Mouse (Mus musculus) hindbrain, embryonic 16.5 days (tissue): ENCODE results near the gene Cdk5rap2. TPM values are rescaled to one million over a fixed set of nuclear protein-coding genes. Genes with fewer than 3 reads are reported as not detected.

ENCODE experiments used
- ATAC-seq: fragments of 200-750 bp; cut with Nextera tagmentation; 2 replicates; pipeline ENCODE4 v1.8.0; 2017; ENCODE audit warnings: moderate TSS enrichment, moderate library complexity
- H3K27ac ChIP-seq: fragments of 300-500 bp; sonication (generic); 2 replicates; pipeline ENCODE4 v1.5.1; 2014; ENCODE audit warnings: low read depth, mild to moderate bottlenecking, control low read depth, low read length, moderate library complexity
- H3K27me3 ChIP-seq: fragments of 300-500 bp; sonication (generic); replicated peaks from 2 replicates; pipeline ENCODE4 v1.6.1; 2014; ENCODE audit warnings: low read length; ENCODE audit not compliant: control insufficient read depth, insufficient read depth
- H3K36me3 ChIP-seq: fragments of 300-500 bp; sonication (generic); 2 replicates; pipeline ENCODE4 v1.6.1; 2014; ENCODE audit warnings: mild to moderate bottlenecking, low read length, moderate library complexity, mixed read lengths; ENCODE audit not compliant: control insufficient read depth, insufficient read depth
- H3K4me1 ChIP-seq: fragments of 300-500 bp; sonication (generic); 2 replicates; pipeline ENCODE4 v1.6.1; 2014; ENCODE audit warnings: low read depth, low read length; ENCODE audit not compliant: control insufficient read depth, insufficient read depth
- H3K4me2 ChIP-seq: fragments of 300-500 bp; sonication (generic); 2 replicates; pipeline ENCODE4 v1.6.1; 2014; ENCODE audit warnings: mild to moderate bottlenecking, low read length, control low read depth, moderate library complexity
- H3K4me3 ChIP-seq: fragments of 300-500 bp; sonication (generic); 2 replicates; pipeline ENCODE4 v1.5.1; 2014; ENCODE audit warnings: mild to moderate bottlenecking, low read length, control low read depth, moderate library complexity
- H3K9ac ChIP-seq: fragments of 300-500 bp; sonication (generic); 2 replicates; pipeline ENCODE4 v1.6.1; 2014; ENCODE audit warnings: low read depth, mild to moderate bottlenecking, control low read depth, low read length, moderate library complexity
- H3K9me3 ChIP-seq: fragments of 300-500 bp; sonication (generic); 2 replicates; pipeline ENCODE4 v1.6.1; 2014; ENCODE audit warnings: mild to moderate bottlenecking, low read length, moderate library complexity; ENCODE audit not compliant: control insufficient read depth
- WGBS: fragments of 180-500 bp; shearing (Covaris S2); extraction: QIAGEN DNeasy Blood & Tissue Kit; methylation state at CpG from one replicate; pipeline ENCODE4 v1.1.7; 2014; 5-methylcytosine and 5-hydroxymethylcytosine counted together
- polyA plus RNA-seq: library from polyadenylated mRNA; unstranded; fragments of >200 nt; fragmentation: Nextera tagmentation; extraction: Ambion mirVana; gene quantifications from 2 replicates; pipeline ENCODE4 v1.2.1, GENCODE M21; 2015

Gene Cdk5rap2
- polyA plus RNA-seq, 1 experiment from 2014 or later: 10.6 TPM

DNA sequence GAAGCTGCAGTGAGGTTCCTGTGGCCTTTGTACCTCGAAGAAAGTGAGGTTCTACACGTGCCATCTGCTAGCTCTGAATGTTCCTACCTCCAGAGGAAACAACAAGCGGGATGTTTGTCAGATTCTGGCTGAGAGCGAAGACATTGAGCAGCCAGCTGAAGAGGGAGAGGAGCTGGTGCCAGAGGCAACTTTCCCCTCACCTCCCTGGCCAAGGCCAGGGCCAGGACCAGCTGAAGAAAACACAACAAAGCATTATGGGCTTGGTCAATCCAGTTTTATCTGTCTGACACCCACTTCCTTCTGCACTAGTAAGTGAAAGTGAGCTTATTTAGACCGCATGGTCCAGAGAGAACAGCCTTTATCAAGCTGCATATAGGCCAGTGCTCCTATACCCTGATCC lies 147.4 kb downstream of the Cdk5rap2 start:
- no peak overlapping the region for H3K9ac ChIP-seq
- WGBS: 80% methylated on average over 5 of the region's 5 CpGs
- no peaks in the 10 kb centered on the region for H3K27me3 ChIP-seq
- H3K4me2 ChIP-seq: no peak overlapping the region
- peaks cover 9% of the 10 kb centered on the region; the same call in 1 of the 2 replicates for H3K36me3 ChIP-seq
- H3K27ac ChIP-seq: no peak overlapping the region
- ATAC-seq: no peak
- H3K4me1 ChIP-seq: no peaks in the 10 kb centered on the region
- H3K9me3 ChIP-seq: no peaks in the 10 kb centered on the region
- H3K4me3 ChIP-seq: no peak overlapping the region

DNA sequence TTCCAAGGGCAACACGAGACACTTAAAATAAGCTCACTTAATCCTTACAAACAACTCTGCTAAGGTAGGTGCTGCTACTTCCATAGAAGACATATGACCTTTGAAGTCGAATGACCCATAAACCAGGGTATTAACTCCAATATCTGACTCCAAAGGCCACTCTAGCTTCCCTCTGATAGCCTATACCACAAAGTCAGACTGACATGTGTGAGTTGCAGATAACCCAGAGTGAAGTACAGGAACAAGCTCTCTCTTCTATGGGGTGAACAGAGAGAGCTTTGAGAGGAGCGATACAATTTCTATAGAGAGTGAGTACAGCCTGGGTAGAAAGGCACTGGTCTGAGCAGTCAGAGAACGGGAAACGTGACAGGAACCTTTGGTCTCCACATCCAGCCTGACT lies 148.9 kb downstream of the Cdk5rap2 start:
- no peak overlapping the region for H3K9ac ChIP-seq
- ATAC-seq: no peak
- H3K9me3 ChIP-seq: no peaks in the 10 kb centered on the region
- H3K36me3 ChIP-seq: peaks cover 13% of the 10 kb centered on the region; the same call in 1 of the 2 replicates
- no peak overlapping the region for H3K4me2 ChIP-seq
- H3K27ac ChIP-seq: no peak overlapping the region
- 91% methylated on average over 5 of the region's 5 CpGs for WGBS
- H3K4me1 ChIP-seq: no peaks in the 10 kb centered on the region
- no peak overlapping the region for H3K4me3 ChIP-seq
- H3K27me3 ChIP-seq: no peaks in the 10 kb centered on the region

- peaks cover 13% of the 10 kb centered on the region; the same call in 1 of the 2 replicates for H3K36me3 ChIP-seq
- H3K27ac ChIP-seq: no peak overlapping the region
- no peak for ATAC-seq
- H3K9me3 ChIP-seq: no peaks in the 10 kb centered on the region
- no peaks in the 10 kb centered on the region for H3K27me3 ChIP-seq
- WGBS: 79% methylated on average over 11 of the region's 11 CpGs
- H3K4me1 ChIP-seq: no peaks in the 10 kb centered on the region
- no peak overlapping the region for H3K9ac ChIP-seq
- no peak overlapping the region for H3K4me2 ChIP-seq
- H3K4me3 ChIP-seq: no peak overlapping the region
Measured at GRCm38 (mm10) chr4:70260419-70260807, 149.8 kb downstream of the Cdk5rap2 start.

- Histone ChIP-seq H3K9me3 (no peaks in the 10 kb centered on the region), H3K4me2 (no peak overlapping the region), H3K4me1 (no peaks in the 10 kb centered on the region), H3K9ac (no peak overlapping the region), H3K36me3 (peaks cover 16% of the 10 kb centered on the region; the same call in 1 of the 2 replicates), H3K27ac (no peak overlapping the region), H3K27me3 (no peaks in the 10 kb centered on the region), H3K4me3 (no peak overlapping the region)
- peak; percentile 80 for ATAC-seq
- 54% methylated on average over 3 of the region's 3 CpGs for WGBS
Measured at GRCm38 (mm10) chr4:70259726-70260418, 150.4 kb downstream of the Cdk5rap2 start.

- H3K4me1 ChIP-seq: no peaks in the 10 kb centered on the region
- no peak overlapping the region for H3K4me3 ChIP-seq
- no peak for ATAC-seq
- H3K27ac ChIP-seq: no peak overlapping the region
- H3K9me3 ChIP-seq: no peaks in the 10 kb centered on the region
- WGBS: 60% methylated on average over 9 of the region's 9 CpGs
- no peak overlapping the region for H3K4me2 ChIP-seq
- H3K27me3 ChIP-seq: no peaks in the 10 kb centered on the region
- no peak overlapping the region for H3K9ac ChIP-seq
- peaks cover 15% of the 10 kb centered on the region; the same call in 1 of the 2 replicates for H3K36me3 ChIP-seq
Measured at GRCm38 (mm10) chr4:70258826-70259225, 151.4 kb downstream of the Cdk5rap2 start.

- 72% methylated on average over 6 of the region's 6 CpGs for WGBS
- Histone ChIP-seq H3K9me3 (no peaks in the 10 kb centered on the region), H3K27me3 (no peaks in the 10 kb centered on the region), H3K9ac (no peak overlapping the region), H3K36me3 (peaks cover 13% of the 10 kb centered on the region; the same call in 1 of the 2 replicates), H3K27ac (no peak overlapping the region), H3K4me2 (no peak overlapping the region), H3K4me1 (no peaks in the 10 kb centered on the region), H3K4me3 (no peak overlapping the region)
- ATAC-seq: peak; percentile 25; the same call in 1 of the 2 replicates
Measured at GRCm38 (mm10) chr4:70258205-70258604, 152.0 kb downstream of the Cdk5rap2 start.

DNA sequence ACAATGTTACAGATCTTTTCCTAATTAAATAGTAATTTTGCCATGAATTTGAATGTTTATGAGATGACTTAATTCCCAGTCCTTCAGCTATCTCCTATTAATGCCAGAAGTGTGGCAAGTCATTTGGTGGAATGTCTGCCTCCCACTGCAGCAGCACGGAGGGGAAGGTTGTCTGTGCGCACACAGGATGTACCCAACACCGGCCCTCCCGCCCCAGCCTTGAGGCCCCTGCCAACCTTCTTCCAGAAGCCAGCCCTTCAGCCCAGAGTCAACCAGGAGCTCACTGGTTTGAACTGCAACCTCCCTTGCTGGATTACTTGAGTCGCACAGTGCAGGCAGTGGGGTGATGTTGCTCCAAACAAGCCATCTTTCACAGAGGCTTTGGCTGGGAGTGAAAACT lies 158.5 kb downstream of the Cdk5rap2 start:
- H3K4me3 ChIP-seq: no peak overlapping the region
- WGBS: 76% methylated on average over 5 of the region's 5 CpGs
- H3K9me3 ChIP-seq: no peaks in the 10 kb centered on the region
- no peaks in the 10 kb centered on the region for H3K4me1 ChIP-seq
- peak; percentile 54; the same call in 1 of the 2 replicates for ATAC-seq
- H3K36me3 ChIP-seq: peaks cover 14% of the 10 kb centered on the region; the same call in 1 of the 2 replicates
- H3K4me2 ChIP-seq: no peak overlapping the region
- no peaks in the 10 kb centered on the region for H3K27me3 ChIP-seq
- H3K27ac ChIP-seq: no peak overlapping the region
- H3K9ac ChIP-seq: no peak overlapping the region

GRCm38 (mm10) chr4:70245706-70246105 lies 164.5 kb downstream of the Cdk5rap2 start:
- no peak overlapping the region for H3K9ac ChIP-seq
- 78% methylated on average over 6 of the region's 6 CpGs for WGBS
- H3K27ac ChIP-seq: no peak overlapping the region
- H3K4me2 ChIP-seq: no peak overlapping the region
- H3K4me3 ChIP-seq: no peak overlapping the region
- no peaks in the 10 kb centered on the region for H3K4me1 ChIP-seq
- ATAC-seq: no peak
- no peaks in the 10 kb centered on the region for H3K9me3 ChIP-seq
- H3K27me3 ChIP-seq: no peaks in the 10 kb centered on the region
- peaks cover 7% of the 10 kb centered on the region; the same call in 1 of the 2 replicates for H3K36me3 ChIP-seq

DNA sequence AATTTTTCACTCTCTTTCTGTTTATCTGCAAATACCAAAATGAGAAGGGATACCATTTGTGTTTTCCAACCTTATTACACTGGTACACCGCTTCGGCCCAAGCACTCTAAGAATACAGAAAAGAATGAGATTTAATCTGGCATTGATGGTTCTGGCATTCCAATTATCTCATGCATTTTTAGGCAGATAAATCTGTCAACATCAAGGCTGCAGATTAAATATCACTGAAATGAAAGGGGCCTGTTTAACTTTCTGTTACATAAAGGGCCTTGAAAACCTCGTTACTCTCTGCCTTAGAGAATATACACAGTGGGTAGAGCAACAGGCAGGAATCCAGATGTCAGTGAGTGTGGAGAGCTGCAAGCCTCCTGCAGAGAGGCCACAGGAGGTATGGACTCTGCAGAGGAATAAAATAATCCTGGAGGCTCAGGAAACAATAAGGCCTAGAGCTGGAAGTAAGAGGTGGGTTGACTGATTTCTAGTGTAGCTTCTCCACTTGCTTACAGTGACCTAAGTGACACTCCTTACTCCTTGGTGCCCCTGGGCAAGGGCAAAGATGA lies 166.6 kb downstream of the Cdk5rap2 start:
- peaks cover 5% of the 10 kb centered on the region for H3K36me3 ChIP-seq

More for the DNA sequence above, 166.6 kb downstream of the Cdk5rap2 start:
- no peak overlapping the region for H3K4me3 ChIP-seq
- H3K27ac ChIP-seq: no peak overlapping the region
- 65% methylated on average over 3 of the region's 3 CpGs for WGBS
- no peak overlapping the region for H3K9ac ChIP-seq
- no peak overlapping the region for H3K4me2 ChIP-seq
- H3K9me3 ChIP-seq: no peaks in the 10 kb centered on the region
- H3K4me1 ChIP-seq: no peaks in the 10 kb centered on the region
- no peaks in the 10 kb centered on the region for H3K27me3 ChIP-seq
- ATAC-seq: no peak
